Mouse (Mus musculus) embryonic facial prominence, embryonic 10.5 days (tissue): ENCODE results near the gene Ano6. TPM values are rescaled to one million over a fixed set of nuclear protein-coding genes. Genes with fewer than 3 reads are reported as not detected.

Experiments used
- DNase-seq: peaks from one replicate; pipeline ENCODE4 v3.0.0-alpha.2; 2017; ENCODE audit warnings: low spot score
- H3K27ac ChIP-seq: fragments of 300-500 bp; sonication (generic); replicated peaks from 2 replicates; pipeline ENCODE4 v1.5.1; 2016; ENCODE audit warnings: mild to moderate bottlenecking
- H3K27me3 ChIP-seq: fragments of 300-500 bp; sonication (generic); replicated peaks from 2 replicates; pipeline ENCODE4 v1.6.1; 2016; ENCODE audit warnings: low read depth, mild to moderate bottlenecking; ENCODE audit not compliant: poor library complexity, severe bottlenecking
- H3K36me3 ChIP-seq: fragments of 300-500 bp; sonication (generic); replicated peaks from 2 replicates; pipeline ENCODE4 v1.6.1; 2016; ENCODE audit warnings: mild to moderate bottlenecking, moderate library complexity
- H3K4me1 ChIP-seq: fragments of 300-500 bp; sonication (generic); 2 replicates; pipeline ENCODE4 v1.6.1; 2016
- H3K4me3 ChIP-seq: fragments of 300-500 bp; sonication (generic); 2 replicates; pipeline ENCODE4 v1.5.1; 2016; ENCODE audit warnings: mild to moderate bottlenecking, moderate library complexity
- H3K9me3 ChIP-seq: fragments of 300-500 bp; sonication (generic); 2 replicates; pipeline ENCODE4 v1.6.1; 2016; ENCODE audit warnings: mild to moderate bottlenecking
- WGBS: fragments of 180-500 bp; shearing (Covaris S2); methylation state at CpG from one replicate; pipeline ENCODE4 v1.1.7; 2016; 5-methylcytosine and 5-hydroxymethylcytosine counted together
- polyA plus RNA-seq: library from polyadenylated mRNA; unstranded; fragments of >200 nt; fragmentation: Nextera tagmentation; extraction: Ambion mirVana; gene quantifications from 2 replicates; pipeline ENCODE4 v1.2.1, GENCODE M21; 2016

Ano6 gene
- polyA plus RNA-seq, 1 experiment from 2014 or later, result 41.6 TPM

GRCm38 (mm10) chr15:95904247-95904646 lies 113.6 kb downstream of the Ano6 start:
- Histone ChIP-seq H3K4me1 (no peaks in the 10 kb centered on the region), H3K27me3 (no peaks in the 10 kb centered on the region), H3K36me3 (peaks cover 12% of the 10 kb centered on the region; the same call in 1 of the 2 replicates), H3K4me3 (no peak overlapping the region), H3K27ac (no peak overlapping the region), H3K9me3 (no peaks in the 10 kb centered on the region)
- 89% methylated on average over 14 of the region's 14 CpGs for WGBS
- DNase-seq, result no peak

DNA sequence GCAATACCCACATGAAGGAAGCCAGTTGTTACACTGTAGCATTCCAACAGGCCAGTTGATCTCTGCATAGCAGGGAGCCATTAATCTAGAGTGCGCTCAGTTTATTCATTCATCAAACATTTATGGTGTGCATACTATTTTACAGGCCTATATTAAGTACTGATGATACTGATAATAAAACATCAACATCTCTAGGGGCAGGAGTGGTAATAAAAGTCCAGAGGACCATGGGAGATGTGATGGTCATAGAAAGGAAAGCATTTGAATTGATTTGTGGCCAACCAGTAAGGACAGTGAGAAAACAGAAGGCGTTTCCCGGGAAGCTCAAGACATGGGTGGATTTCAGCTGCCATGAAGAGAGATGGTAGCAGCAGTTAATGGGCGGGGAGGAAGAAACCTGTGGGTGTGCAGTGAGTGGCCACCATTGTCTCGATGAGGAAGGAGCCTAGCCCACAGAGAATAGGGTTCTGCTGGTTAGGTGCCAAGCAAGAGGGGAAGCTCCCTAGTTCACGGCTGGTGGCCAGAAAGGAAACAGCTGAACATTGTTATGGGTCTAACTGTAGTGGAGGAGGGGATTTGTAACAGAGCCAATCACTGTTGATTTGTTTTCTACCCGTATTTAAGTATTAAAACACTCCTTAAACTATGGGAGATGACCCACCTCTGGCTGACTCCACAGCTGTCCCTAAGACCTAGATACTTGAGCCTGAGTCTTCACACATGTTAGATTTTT lies 115.5 kb downstream of the Ano6 start:
- no peaks in the 10 kb centered on the region for H3K4me1 ChIP-seq
- no peaks in the 10 kb centered on the region for H3K27me3 ChIP-seq
- no peak overlapping the region for H3K4me3 ChIP-seq
- WGBS, result 88% methylated on average over 7 of the region's 7 CpGs
- H3K9me3 ChIP-seq, result no peaks in the 10 kb centered on the region
- no peak for DNase-seq
- peaks cover 12% of the 10 kb centered on the region; the same call in 1 of the 2 replicates for H3K36me3 ChIP-seq
- no peak overlapping the region for H3K27ac ChIP-seq

DNA sequence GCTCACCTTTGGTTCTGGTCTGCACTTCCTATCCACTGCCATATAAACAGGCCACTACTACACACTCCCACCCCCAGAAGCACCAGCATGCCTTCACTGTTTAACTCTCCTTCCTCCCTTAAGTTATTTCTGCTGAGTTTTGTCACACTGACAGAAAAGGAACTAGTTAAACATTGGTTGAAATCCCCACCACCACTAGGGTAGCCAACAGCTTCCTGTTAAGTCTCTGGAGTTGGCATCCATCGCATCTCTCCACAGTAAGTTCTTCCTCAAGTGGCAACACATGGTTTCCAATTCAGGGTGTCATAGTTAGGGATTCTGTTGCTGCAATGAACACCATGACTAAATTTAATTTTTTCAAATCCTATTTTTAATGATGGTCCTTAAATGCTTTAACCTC lies 116.2 kb downstream of the Ano6 start:
- H3K4me1 ChIP-seq, result no peaks in the 10 kb centered on the region
- DNase-seq, result no peak
- H3K27ac ChIP-seq, result no peak overlapping the region
- peaks cover 12% of the 10 kb centered on the region; the same call in 1 of the 2 replicates for H3K36me3 ChIP-seq
- no peaks in the 10 kb centered on the region for H3K27me3 ChIP-seq
- H3K4me3 ChIP-seq, result no peak overlapping the region
- no peaks in the 10 kb centered on the region for H3K9me3 ChIP-seq
- WGBS, result 98% methylated on average over 1 of the region's 1 CpGs

GRCm38 (mm10) chr15:95907337-95907736 lies 116.7 kb downstream of the Ano6 start:
- no peaks in the 10 kb centered on the region for H3K4me1 ChIP-seq
- 84% methylated on average over 10 of the region's 10 CpGs for whole genome bisulfite sequencing
- DNase-seq, result no peak
- no peaks in the 10 kb centered on the region for H3K9me3 ChIP-seq
- H3K27me3 ChIP-seq, result no peaks in the 10 kb centered on the region
- H3K27ac ChIP-seq, result no peak overlapping the region; the same call in 1 of the 2 replicates
- peaks cover 12% of the 10 kb centered on the region; the same call in 1 of the 2 replicates for H3K36me3 ChIP-seq
- H3K4me3 ChIP-seq, result no peak overlapping the region

DNA sequence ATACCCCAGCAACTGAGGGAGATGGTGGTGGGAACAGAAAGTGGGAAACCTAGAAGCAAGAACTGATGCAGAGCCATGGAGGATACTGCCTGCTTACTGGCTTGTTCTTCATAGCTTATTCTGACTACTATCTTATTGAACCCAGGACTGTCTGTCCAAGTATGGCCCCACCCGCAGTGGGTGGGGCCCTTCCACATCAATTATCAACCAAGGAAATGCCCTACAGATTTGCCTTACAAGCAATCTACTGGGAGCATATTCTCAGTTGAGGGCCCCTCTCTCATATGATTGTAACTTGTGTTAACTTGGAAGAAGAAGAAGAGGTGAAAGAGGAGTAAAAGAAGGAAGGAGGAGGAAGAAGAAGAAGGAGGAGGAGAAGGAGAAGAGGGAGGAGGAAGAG lies 117.3 kb downstream of the Ano6 start:
- H3K4me1 ChIP-seq, result no peaks in the 10 kb centered on the region
- no peak overlapping the region for H3K27ac ChIP-seq
- no peaks in the 10 kb centered on the region for H3K27me3 ChIP-seq
- no peak overlapping the region for H3K4me3 ChIP-seq
- WGBS, result 96% methylated on average over 1 of the region's 1 CpGs
- no peaks in the 10 kb centered on the region for H3K9me3 ChIP-seq
- DNase-seq, result no peak
- H3K36me3 ChIP-seq, result peaks cover 15% of the 10 kb centered on the region

DNA sequence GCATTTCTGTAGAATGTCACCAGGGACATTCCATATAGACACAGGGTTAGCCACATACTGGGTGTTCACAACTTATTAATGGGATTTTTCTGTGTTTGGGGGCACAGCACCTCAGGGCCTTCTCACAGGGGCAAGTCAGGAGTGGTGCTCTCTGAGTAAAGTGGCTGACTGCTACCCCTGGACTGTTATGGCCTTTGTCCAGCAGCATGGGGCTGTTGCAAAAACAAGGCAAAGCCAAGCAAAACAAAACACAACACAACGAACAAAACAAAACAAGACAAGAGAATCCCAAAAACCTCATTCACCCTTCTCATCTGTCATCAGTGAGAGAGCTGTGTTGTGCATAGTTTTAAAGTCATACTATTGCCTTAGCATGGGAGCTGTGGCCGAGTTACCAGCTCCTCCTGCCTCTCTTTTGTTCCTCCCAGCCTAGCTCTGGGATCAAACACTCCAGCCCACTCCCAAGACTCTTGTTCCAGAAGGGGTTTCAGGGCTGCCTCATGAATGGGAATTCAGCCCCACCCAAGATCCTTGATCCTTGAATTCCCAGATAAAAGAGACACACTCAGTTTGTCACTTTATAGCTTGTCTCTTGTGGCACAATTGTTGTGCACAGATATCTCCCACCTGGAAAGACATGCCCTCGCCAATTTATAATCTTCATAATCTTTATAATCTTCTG lies 119.6 kb downstream of the Ano6 start:
- no peaks in the 10 kb centered on the region for H3K4me1 ChIP-seq
- no peak for DNase-seq
- no peak overlapping the region for H3K27ac ChIP-seq
- H3K27me3 ChIP-seq, result no peaks in the 10 kb centered on the region
- H3K9me3 ChIP-seq, result no peaks in the 10 kb centered on the region
- H3K36me3 ChIP-seq, result peaks cover 31% of the 10 kb centered on the region
- no peak overlapping the region for H3K4me3 ChIP-seq
- 70% methylated on average over 3 of the region's 3 CpGs for WGBS

DNA sequence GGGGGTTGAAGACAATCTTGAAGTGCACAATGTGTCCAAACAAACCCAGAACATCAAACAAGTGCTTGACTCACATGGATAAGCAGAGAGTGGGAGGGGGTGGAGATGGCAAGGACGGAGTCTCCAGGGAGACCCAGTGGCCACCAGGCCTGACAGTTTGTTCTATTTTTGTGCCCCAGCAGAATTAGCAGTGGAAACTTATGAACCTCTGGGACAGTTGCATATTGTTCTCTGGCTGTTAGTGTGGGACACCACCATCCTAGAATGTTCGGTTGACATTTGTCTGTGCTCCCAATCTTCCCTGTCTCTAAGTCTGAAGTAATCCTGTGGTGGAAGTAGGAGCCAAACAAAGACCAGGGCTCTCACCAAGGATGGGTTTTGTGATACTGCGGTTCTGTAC lies 124.3 kb downstream of the Ano6 start:
- Histone ChIP-seq H3K4me1 (0 out of 2 replicates have a peak, but pooled peaks cover 2% of the 10 kb centered on the region), H3K4me3 (no peak overlapping the region), H3K9me3 (no peaks in the 10 kb centered on the region), H3K27ac (no peak overlapping the region), H3K27me3 (no peaks in the 10 kb centered on the region), H3K36me3 (peaks cover 53% of the 10 kb centered on the region)
- DNase-seq, result no peak
- WGBS, result 88% methylated on average over 3 of the region's 3 CpGs

- H3K27ac ChIP-seq, result no peak overlapping the region
- WGBS, result 95% methylated on average over 3 of the region's 3 CpGs
- no peaks in the 10 kb centered on the region for H3K27me3 ChIP-seq
- H3K9me3 ChIP-seq, result no peaks in the 10 kb centered on the region
- H3K4me1 ChIP-seq, result 0 out of 2 replicates have a peak, but pooled peaks cover 4% of the 10 kb centered on the region
- H3K4me3 ChIP-seq, result no peak overlapping the region
- peaks cover 56% of the 10 kb centered on the region for H3K36me3 ChIP-seq
- DNase-seq, result no peak
These were observed 124.8 kb downstream of the Ano6 start for GRCm38 (mm10) chr15:95915477-95915876.

DNA sequence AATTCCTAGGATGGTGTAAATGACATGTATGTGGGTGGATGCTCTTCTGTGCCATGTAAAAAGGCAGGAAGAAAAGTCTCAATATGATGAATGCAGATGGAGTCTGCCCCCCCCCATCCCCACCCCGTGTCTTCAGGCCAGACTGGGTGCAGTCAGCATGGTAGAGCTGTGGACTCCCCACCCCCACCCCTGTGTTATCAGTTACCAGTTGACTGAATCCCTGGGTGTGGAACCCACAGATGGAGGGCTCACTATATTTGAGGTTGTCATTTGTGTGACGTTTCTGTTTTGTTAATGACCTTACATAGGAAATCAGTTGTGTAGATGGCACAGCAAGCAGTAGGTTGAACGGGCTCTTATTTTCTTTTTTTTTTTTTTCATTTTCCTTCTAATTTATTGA lies 126.7 kb downstream of the Ano6 start:
- 95% methylated on average over 3 of the region's 3 CpGs for WGBS
- Histone ChIP-seq H3K9me3 (no peaks in the 10 kb centered on the region), H3K36me3 (peaks cover 71% of the 10 kb centered on the region), H3K4me1 (0 out of 2 replicates have a peak, but pooled peaks cover 4% of the 10 kb centered on the region), H3K27ac (no peak overlapping the region), H3K27me3 (no peaks in the 10 kb centered on the region), H3K4me3 (no peak overlapping the region)
- DNase-seq, result no peak

DNA sequence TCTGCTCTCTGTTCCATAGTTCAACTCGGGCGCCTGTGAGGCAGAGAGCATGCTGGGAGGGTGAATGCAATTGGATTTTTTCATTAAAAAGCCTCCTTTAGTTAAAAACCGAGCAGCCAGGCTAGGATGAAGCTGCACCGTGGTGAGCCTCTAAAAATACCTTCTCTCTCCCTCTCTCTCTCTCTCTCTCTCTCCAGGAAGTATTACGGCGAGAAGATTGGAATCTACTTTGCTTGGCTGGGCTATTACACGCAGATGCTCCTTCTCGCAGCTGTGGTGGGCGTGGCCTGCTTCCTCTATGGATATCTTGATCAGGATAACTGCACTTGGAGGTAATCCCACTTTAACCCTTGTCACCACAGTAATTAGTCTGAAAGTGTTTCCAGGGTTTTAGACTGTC lies 129.4 kb downstream of the Ano6 start:
- WGBS, result 71% methylated on average over 9 of the region's 9 CpGs
- no peak overlapping the region for H3K27ac ChIP-seq
- no peaks in the 10 kb centered on the region for H3K27me3 ChIP-seq
- DNase-seq, result no peak
- 0 out of 2 replicates have a peak, but pooled peaks cover 4% of the 10 kb centered on the region for H3K4me1 ChIP-seq
- peaks cover 61% of the 10 kb centered on the region for H3K36me3 ChIP-seq
- no peak overlapping the region for H3K4me3 ChIP-seq
- H3K9me3 ChIP-seq, result no peaks in the 10 kb centered on the region

DNA sequence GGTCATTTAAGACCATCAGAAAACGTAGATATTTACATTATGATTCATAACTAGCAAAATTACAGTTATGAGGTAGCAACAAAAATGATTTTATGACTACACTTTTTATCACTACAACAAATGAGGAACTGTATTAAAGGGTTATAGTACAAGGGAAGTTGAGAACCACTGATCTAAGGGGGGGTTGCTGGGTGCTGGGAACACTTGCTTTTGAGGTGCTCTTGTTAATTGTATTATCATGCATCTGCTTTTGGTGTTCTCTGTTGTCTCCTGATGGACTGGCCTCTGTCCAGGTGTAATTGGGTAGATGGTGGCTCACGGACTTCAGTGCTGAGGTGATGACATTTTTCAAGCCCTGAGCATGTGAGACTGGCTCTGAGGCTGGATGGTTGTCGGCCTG lies 130.4 kb downstream of the Ano6 start:
- H3K27ac ChIP-seq, result no peak overlapping the region
- no peaks in the 10 kb centered on the region for H3K27me3 ChIP-seq
- 91% methylated on average over 3 of the region's 3 CpGs for WGBS
- H3K4me1 ChIP-seq, result 0 out of 2 replicates have a peak, but pooled peaks cover 4% of the 10 kb centered on the region
- H3K36me3 ChIP-seq, result peaks cover 50% of the 10 kb centered on the region
- DNase-seq, result no peak
- H3K4me3 ChIP-seq, result no peak overlapping the region
- H3K9me3 ChIP-seq, result no peaks in the 10 kb centered on the region

- no peak for DNase-seq
- no peak overlapping the region for H3K4me3 ChIP-seq
- WGBS, result 92% methylated on average over 4 of the region's 4 CpGs
- H3K9me3 ChIP-seq, result no peaks in the 10 kb centered on the region
- H3K36me3 ChIP-seq, result peaks cover 45% of the 10 kb centered on the region
- H3K27ac ChIP-seq, result no peak overlapping the region
- 0 out of 2 replicates have a peak, but pooled peaks cover 4% of the 10 kb centered on the region for H3K4me1 ChIP-seq
- H3K27me3 ChIP-seq, result no peaks in the 10 kb centered on the region
These were observed 131.0 kb downstream of the Ano6 start for GRCm38 (mm10) chr15:95921639-95922038.

GRCm38 (mm10) chr15:95922558-95922957 lies 131.9 kb downstream of the Ano6 start:
- Histone ChIP-seq H3K36me3 (peaks cover 42% of the 10 kb centered on the region), H3K9me3 (no peaks in the 10 kb centered on the region), H3K4me1 (0 out of 2 replicates have a peak, but pooled peaks cover 4% of the 10 kb centered on the region), H3K4me3 (no peak overlapping the region), H3K27me3 (no peaks in the 10 kb centered on the region), H3K27ac (no peak overlapping the region)
- no peak for DNase-seq
- WGBS, result 89% methylated on average over 6 of the region's 6 CpGs
